Mouse (Mus musculus): ENCODE measurements around the gene Ppp1r8.
"Not testable (repeated sequence)": the region's sequence is repeated elsewhere in the genome, so short reads cannot be mapped to it uniquely, and the experiment has no call there.

Ppp1r8 gene

DNA sequence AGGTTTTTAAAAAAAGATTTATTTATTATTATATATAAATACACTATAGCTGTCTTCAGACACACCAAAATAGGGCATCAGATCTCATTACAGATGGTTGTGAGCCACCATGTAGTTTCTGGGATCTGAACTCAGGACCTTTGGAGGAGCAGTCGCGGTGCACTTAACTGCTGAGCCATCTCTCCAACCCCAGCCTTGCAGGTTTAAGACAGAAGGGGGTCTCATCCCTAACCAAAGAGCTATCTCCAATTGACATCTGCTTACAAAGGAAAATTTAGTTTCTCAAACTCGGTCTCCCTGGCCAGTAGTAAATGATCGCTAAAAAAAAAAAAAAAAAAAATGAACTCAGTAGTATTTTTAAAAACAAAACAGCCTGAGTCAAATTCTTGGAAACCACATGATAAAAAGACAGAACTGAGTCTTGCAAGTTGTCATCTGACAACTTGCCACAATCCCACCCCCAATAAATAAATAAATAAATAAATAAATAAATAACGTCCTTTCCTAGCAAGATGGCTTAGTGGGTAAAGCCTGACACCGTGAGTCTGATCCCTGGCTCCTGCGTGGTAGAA lies 36.3 kb downstream of the Ppp1r8 start:
- DNase-seq (ENCODE audit: low spot score) = no peak

DNA sequence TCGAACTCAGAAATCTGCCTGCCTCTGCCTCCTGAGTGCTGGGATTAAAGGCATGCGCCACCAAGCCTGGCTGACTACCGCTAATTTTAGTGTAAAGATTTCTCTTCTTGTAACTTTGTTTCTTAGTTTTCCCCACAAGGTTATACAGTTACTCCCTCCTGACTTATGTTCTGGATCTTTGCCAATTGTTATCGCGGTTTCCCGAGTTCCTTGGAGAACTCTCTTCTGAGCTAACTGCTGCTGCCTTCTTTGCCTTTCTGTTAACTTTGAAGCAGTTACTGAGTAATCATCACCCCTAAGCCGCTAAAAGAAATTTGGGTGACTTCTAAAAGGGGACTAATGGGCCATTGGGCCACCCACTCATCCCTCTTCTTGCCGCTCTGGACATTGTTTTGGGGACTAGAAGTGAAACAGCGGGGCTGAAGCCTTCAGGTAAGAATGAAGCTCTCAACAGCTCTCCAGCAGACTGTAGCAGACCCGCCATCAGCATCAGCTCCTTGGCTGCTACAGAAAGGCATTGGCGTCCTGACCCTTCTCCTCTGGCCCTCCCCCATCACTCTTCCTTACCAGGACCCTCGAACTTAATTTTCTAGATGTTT lies 37.3 kb downstream of the Ppp1r8 start:
- DNase-seq (ENCODE audit: low spot score) = no peak

DNA sequence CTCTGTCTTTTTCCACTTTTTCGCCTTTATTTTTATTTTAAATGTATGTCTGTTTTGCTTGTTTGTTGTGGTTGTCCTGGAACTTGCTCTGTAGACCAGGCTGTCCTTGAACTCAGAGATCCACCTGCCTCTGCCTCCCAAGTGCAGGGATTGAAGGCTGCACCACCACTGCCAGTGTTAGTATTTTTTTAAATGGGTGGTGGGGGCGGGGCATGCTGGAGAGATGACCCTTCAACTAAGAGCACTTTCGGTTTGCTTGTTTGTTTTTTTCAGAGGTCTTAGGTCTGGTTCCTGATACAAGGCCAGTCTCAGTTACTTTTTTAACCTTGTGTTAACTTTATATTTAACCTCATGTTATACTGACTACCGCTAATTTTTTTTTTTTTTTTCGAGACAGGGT lies 37.8 kb downstream of the Ppp1r8 start:
- DNase-seq (ENCODE audit: low spot score) = no peak

DNA sequence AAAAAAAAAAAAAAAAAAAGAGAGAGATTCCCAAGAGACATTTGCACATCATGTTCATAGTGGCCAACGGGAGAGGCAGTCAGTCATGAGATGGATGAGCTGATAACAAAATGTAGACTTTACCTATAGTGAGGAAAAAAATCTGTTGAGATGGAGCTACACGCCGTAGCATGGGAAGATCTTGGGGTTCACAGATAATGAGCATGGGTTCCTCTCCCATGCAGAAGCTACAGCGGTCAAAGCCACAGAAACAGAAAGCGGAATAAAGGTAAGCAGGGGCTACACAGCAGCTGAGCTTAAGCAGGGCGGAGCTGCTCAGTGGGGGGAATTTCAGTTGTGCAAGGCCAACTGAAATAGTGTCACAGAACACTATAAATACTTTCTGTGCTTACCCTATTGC lies 38.6 kb downstream of the Ppp1r8 start:
- no peak for DNase-seq (ENCODE audit: low spot score)

DNA sequence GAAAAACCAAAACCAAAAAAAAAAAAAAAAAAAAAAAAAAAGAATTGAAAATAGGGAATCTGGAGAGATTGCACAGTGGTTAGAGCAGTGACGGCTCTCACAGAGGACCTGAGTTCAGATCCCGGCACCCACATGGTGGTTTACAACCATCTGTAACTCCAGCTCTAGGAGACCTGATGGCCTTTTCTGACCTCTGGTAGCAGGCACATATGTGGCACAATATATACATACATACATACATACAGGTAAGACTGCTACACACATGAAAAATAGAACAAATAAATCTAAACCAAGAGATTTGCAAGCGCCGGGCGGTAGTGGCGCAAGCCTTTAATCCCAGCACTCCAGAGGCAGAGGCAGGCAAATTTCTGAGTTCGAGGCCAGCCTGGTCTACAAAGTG lies 39.1 kb downstream of the Ppp1r8 start:
- DNase-seq (ENCODE audit: low spot score) = no peak

DNA sequence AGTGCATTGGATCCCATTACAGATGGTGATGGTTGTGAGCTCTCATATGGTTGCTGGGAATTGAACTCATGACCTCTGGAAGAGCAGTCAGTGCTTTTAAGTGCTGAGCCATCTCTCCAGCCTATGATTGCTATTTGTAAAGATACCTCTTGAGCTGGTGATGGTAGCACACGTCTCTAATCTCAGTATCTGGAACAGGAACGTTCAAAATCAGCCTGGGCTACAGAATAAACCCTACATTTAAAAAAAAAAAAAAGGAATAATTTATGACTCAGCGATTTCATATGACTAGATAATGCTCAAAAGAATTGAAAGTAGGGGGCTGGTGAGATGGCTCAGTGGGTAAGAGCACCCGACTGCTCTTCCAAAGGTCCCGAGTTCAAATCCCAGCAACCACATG lies 39.8 kb downstream of the Ppp1r8 start:
- no peak for DNase-seq (ENCODE audit: low spot score)

DNA sequence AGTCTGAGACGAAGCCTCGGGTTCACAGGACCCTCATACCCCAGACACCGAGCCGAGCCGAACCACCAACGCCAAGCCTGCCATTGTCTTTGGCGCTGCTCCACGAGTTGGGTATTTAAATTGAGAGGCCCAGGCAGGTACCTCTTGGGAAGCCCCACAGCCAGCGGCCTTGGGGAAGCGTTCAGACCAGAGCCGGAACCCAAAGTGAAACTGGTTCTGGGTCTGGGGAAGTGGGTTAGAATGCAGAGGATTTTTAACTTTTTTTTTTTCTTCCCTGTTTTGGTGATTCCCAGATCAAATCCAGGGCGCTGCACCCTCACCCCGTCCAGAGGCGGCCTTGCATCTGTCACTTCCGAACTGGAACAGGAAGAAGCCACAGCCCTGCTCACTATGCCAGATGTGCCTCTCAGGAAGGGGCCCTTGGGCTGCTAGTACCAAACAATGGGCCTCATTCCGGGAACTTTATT lies 40.8 kb downstream of the Ppp1r8 start:
- DNase-seq (ENCODE audit: low spot score) = no peak

DNA sequence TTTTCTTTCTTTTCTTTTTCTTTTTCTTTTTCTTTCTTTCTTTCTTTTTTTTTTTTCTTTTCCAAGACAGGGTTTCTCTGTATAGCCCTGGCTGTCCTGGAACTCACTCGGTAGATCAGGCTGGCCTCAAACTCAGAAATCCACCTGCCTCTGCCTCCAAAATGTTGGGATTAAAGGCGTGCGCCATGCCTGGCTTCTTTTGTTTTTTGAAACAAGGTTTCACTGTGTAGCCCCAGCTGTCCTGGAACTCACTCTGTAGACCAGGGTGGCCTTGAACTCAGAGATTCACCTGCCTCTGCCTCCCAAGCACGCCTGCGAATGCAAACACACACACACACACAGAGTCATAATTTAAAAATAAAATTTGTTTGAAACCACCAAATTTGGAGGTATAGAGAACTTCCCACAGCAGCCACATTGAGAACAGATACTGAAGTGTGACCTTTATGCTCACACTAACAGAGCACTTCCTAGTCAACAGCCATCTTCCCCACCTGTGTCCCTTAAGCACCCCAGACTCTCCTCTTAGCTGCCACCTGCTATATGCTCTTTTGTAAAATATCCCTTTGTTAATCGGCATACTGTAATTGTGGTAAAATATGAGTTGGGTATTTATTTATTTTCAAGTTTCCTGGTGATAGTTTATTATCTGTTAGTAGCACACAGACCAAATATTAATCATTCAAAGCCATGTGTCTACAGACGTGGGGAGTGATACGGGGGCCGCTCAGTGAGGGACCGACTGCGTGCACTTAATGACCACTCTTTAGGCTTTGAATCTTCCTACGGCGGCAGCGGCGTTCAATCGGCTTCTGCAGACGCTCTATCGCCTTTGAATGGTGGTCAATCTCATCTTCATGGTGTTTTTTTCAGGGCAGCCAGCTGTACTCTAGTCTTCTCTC lies 41.5 kb downstream of the Ppp1r8 start:
- DNase-seq (ENCODE audit: low spot score) = no peak

DNA sequence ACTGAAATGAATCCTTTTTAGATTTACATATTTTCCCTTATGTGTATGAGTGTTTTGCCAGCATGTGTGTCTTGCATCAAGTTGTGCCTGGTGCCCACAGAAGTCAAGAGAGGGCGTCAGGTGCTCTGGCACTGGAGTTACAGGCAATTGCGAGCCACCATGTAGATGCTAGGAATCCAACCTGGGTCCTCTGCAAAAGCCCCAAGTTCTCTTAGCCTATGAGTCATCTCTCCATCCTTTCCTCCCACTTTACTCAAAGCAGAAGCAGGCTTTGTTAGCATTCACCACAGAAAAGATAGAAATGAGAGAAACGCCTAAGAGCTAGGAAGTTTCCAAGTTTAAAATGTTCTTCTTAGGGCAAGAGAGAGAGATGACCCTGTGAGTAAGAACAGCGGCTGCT lies 43.1 kb downstream of the Ppp1r8 start:
- no peak for DNase-seq (ENCODE audit: low spot score)

DNA sequence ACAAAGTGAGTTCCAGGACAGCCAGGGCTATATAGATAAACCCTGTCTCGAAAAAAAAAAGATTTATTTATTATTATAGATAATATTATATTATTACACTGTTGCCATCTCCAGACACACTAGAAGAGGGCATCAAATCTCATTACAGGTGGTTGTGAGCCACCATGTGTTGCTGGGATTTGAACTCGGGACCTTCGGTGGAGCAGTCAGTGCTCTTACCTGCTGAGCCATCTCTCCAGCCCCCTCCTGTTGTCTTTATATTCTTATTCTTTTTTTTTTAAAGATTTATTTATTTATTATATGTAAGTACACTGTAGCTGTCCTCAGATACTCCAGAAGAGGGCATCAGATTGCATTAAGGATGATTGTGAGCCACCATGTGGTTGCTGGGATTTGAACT lies 44.3 kb downstream of the Ppp1r8 start:
- not testable (repeated sequence) for DNase-seq (ENCODE audit: low spot score)

DNA sequence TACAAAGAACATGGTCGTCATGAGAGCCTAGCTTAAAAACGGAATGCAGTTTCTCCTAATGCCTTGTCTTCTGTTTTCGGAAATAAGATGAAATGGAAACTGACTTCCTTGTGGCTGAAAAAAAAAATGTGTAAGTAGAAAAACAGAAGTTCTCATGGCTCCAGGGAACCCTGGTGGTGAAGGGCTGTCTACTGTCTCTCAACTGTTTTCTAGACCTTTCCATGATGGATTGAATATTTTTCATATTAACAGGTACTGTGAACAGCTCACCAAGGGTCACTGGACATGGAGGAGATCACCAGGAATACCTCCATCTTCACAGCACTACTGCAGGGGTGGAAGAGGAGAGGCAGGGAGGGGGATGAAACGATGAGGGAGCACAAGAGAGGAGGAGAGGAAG lies 44.9 kb downstream of the Ppp1r8 start:
- no peak for DNase-seq (ENCODE audit: low spot score)

DNA sequence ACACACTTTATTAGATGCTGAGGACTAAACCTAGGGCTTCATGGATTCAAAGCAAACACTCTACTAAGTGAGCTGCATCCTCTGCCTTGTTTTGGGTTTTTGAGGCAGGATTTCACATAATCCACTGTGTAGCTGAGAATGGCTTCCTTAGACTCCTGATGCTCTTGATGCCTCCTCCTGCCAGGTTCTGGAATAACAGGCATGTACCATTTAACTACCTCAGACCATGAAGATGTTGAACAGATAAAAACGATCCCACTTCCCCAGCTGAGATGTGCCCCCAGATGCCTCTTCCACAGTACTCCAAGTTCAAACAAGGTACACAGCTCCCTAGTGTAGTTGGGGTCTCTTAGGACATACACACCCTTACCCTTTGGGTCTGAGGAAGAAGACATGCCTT lies 45.5 kb downstream of the Ppp1r8 start:
- DNase-seq (ENCODE audit: low spot score) = no peak

DNA sequence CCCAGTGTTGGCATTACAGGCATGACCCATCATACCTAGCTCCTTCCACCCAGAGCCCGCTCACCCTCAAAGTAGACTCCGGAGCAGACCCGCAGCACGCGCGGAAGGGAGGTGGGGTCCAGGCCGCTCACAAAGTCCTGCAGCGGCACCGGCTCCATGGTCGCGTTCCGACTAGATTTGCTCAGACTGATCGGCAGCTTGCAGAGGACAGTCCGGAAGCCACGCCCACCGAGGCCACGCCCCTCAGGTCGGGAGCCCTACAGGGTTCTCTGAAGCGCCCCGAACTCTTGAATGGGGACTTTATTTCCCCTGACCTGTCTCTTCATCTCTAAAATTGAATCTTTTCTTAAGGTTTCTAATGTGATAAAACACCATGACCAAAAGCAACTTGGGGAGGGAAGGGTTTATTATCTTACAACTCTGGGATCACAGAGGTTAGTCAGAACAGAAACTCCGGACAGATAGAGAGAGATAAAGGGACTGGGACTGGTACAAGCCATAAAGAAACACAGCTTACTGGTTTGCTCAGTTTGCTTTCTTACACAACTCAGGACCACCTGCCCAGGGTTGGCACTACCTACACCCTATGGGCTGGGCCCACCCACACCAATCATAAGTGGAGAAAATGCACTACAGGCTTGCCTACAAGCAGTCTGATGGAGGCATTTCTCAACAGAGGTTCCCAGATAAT lies 46.6 kb downstream of the Ppp1r8 start, which contains the start of gene Themis2:
Gene Themis2, minus strand, starts transcription at position 192 of the 691 bp plus-strand sequence.
- DNase-seq (ENCODE audit: low spot score) = no peak

DNA sequence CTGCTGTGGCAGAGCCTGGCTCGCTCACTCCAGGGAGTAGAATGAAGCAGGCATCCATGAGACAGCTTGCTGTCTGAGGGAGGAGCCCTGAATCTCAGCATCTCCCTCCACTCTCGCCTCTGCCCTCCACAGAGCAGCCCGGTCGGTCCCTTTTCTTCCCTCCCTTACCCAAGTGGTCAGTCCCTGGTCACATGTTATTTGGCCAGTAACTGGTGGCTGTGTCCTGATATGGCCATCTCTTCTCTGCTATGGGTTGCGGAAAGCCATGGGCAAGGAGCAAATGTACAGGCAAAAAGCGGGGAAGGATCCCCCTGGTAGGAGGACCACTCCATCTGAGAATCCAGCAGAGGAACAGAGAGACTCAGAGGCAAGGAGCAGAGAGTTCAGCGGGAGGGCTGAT lies 47.8 kb downstream of the Ppp1r8 start:
- no peak for DNase-seq (ENCODE audit: low spot score)

DNA sequence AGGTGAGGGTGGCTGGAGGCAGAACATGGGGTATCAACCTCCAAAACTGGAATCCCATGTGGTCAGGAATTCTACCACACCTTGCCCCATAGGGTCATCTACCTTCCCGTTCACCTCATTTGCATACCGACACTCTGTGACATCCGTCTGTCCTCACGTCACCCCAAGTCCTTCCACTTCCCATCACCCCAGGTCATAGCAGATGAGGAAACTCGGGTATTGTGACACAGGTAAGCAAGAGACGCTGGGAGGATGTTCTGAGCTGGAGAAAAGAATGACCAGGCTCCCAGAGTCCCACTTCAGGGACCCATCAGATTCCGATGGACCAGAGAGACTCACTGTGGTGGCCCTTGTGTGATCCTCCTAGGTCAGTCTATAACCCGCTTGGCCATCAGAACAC lies 48.2 kb downstream of the Ppp1r8 start:
- DNase-seq (ENCODE audit: low spot score) = no peak

DNA sequence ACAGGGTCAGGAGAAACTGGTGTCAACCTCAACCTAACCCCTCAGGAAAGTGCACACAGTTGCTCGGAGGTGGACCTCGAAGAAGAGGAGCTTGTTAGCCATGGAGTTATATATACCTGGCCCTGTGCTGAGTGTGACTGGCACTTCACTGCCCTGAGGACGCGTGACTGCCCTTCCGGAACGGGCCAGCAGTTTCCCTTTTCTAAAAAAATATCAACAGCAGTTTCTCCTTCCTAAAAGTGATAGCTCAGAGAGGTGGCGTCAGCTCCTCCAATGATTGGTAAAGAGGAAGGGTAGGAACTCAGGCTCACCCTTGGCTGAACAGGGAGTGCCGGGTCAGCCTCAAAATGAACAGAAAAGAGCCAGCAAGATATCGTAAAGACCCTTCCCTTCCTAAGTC lies 48.9 kb downstream of the Ppp1r8 start:
- DNase-seq (ENCODE audit: low spot score) = no peak

DNA sequence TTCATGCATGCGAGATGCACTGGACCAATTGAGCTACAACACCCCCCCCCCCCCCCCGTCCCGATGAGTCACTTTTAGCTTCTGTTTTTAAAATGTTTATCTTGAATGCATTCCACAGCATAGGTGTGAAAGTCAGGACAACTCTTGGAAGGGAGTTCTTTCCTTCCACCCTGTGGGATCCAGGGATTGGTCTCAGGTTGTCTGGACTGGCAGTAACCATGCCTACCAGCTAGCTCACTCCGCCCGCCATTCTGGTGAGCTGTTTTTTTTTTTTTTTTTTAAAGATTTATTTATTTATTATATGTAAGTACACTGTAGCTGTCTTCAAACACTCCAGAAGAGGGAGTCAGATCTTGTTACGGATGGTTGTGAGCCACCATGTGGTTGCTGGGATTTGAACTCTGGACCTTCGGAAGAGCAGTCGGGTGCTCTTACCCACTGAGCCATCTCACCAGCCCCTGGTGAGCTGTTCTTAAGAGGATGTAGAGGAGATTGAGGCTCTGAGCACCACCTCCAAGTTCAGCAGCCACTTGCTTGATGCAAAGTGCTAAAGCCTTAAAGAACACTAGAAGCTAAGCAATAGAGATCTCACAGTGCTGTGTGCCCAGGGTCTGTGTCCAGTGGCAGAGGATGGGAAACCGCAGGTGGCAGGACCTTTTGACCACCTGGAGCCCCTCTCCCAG lies 49.5 kb downstream of the Ppp1r8 start:
- DNase-seq (ENCODE audit: low spot score) = not testable (repeated sequence)

DNA sequence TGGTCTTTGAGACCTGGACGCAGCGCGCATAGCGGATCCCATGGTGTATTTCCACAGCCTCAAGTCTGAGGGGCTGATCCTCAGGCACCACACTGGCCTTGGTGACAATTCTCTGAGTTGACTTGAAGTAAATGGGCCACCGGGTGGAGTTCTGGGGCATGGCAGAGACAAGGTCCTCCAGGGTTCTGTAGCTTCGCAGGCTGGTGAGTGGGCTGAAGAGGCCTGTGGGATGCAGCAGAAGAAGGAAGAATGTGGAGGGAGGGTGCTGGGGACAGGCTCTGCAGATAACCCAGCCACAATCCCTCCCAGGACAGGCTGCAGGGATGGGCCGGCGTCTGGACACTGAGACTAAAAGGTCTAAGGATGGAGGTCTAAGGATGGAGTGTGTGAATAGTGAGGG lies 53.2 kb downstream of the Ppp1r8 start:
- DNase-seq (ENCODE audit: low spot score) = no peak

DNA sequence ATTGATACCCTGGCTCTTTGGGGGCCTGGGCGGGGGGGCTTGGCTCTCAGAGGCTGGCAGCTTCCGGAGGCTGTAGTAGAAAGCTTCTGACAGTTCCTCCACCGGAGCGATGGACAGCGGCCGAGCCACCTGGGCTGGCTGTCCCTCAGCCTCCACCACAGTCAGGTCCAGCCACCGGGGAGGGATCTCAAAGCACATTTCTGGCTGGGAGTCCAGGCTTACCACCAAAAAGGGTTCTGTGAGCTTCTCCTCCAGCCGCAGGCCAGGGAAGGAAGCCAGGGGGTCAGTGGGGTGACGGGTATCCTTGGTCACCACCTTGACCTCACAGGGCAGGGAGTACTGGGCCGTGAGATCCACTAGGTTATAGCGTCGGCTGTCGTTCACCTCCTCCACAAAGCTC lies 57.7 kb downstream of the Ppp1r8 start:
- no peak for DNase-seq (ENCODE audit: low spot score)

DNA sequence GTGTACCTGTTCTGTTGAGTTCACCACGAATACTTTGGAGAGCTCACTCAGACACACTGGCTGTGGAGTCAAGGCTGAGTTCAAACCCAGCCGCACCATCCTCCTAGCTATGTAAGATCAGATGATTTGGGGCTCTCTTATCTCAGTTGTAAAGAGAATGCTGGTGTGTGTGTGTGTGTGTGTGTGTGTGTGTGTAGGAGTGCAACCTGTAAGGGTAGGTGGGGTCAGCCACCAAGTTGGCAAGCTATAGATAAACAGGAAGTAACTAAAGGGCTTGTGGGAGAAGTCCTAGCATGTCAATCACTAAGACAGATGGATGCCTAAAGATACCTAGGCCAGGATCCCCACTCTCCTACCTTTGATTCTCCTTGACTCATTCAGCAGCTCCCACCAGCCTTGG lies 59.2 kb downstream of the Ppp1r8 start:
- DNase-seq (ENCODE audit: low spot score) = no peak

DNA sequence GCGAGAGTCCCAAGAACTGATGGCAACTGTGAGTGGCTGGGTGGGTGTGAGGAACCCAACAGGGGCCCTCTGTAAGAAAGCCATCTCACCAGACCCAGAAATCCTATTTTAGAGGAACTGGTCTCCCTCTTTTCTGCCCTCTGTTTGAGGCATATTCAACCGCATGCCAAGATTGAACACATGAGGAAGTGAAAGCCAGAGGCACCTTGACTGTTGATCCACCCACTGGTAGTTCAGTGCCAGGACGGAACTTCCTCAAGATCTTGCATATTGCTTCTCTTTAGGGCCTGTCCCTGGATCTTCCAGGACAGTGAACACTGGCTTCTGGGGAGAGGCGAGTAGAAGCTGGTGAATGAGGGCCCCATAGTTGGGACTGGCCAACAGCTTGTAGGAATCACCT lies 62.7 kb downstream of the Ppp1r8 start:
- no peak for DNase-seq (ENCODE audit: low spot score)

DNA sequence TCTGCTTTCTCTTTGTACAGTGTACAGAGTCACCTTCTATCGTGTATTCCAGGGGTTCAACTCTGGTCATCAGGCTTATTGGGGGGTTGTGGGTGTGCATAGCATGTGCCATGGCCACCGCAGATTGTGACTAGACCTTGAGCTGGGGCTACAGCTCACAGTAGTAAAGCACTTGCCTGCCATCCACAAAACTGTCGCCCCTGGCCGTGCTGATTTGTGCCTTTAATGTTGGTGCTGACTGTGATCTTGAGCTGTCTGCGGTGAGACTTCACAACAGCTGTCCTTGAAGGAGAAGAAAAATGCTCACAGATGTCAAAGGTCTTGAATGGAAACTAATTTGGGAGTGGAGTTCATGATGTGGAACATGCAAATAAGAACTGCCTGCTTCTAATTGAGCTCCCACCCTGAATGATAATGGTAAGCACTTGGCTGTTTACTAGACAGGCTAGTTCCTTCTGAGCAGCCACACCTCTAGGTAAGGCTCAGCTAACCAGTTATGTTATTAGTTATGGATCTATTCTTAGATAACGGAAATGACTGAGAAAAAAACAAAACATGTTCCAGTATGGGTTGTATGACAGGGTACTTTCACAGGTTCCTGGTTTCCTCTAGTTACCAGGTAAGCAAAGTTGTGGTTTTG lies 64.3 kb downstream of the Ppp1r8 start:
- no peak for DNase-seq (ENCODE audit: low spot score)
